Mouse (Mus musculus) lung, postnatal 0 days (tissue): ENCODE data around the gene Slc10a7. TPM values are rescaled to one million over a fixed set of nuclear protein-coding genes. Genes with fewer than 3 reads are reported as not detected.

Experiments
- ATAC-seq: fragments of 200-750 bp; cut with Nextera tagmentation; 2 replicates; pipeline ENCODE4 v1.8.0; 2017; ENCODE audit warnings: moderate library complexity
- DNase-seq: peaks from one replicate; pipeline ENCODE4 v3.0.0-alpha.2; 2016; ENCODE audit warnings: low spot score
- H3K27ac ChIP-seq: fragments of 300-500 bp; sonication (generic); 2 replicates; pipeline ENCODE4 v1.5.1; 2014; ENCODE audit warnings: antibody characterized with exemption, mild to moderate bottlenecking, low read length, mixed read lengths
- H3K27me3 ChIP-seq: fragments of 300-500 bp; sonication (generic); replicated peaks from 2 replicates; pipeline ENCODE4 v1.6.1; 2014; ENCODE audit warnings: low read length, mixed read lengths; ENCODE audit not compliant: insufficient read depth
- H3K36me3 ChIP-seq: fragments of 300-500 bp; sonication (generic); 2 replicates; pipeline ENCODE4 v1.6.1; 2014; ENCODE audit warnings: low read length, mixed read lengths; ENCODE audit not compliant: insufficient read depth
- H3K4me1 ChIP-seq: fragments of 300-500 bp; sonication (generic); 2 replicates; pipeline ENCODE4 v1.6.1; 2014; ENCODE audit warnings: antibody characterized with exemption, low read depth, low read length, mixed read lengths; ENCODE audit not compliant: insufficient read depth
- H3K4me2 ChIP-seq: fragments of 300-500 bp; sonication (generic); replicated peaks from 2 replicates; pipeline ENCODE4 v1.6.1; 2014; ENCODE audit warnings: low read depth, mild to moderate bottlenecking, low read length, moderate library complexity, mixed read lengths
- H3K4me3 ChIP-seq: fragments of 300-500 bp; sonication (generic); 2 replicates; pipeline ENCODE4 v1.5.1; 2014; ENCODE audit warnings: low read depth, low read length
- H3K9ac ChIP-seq: fragments of 300-500 bp; sonication (generic); replicated peaks from 2 replicates; pipeline ENCODE4 v1.6.1; 2014; ENCODE audit warnings: low read depth, mild to moderate bottlenecking
- H3K9me3 ChIP-seq: fragments of 300-500 bp; sonication (generic); 2 replicates; pipeline ENCODE4 v1.6.1; 2016; ENCODE audit warnings: low read length, mixed read lengths
- CTCF ChIP-seq: IDR thresholded peaks from 2 replicates; pipeline ENCODE4 v1.5.1; 2016; ENCODE audit warnings: antibody characterized with exemption, mild to moderate bottlenecking
- EP300 ChIP-seq: IDR thresholded peaks from 2 replicates; pipeline ENCODE4 v1.6.1; 2016; ENCODE audit warnings: antibody characterized with exemption, mild to moderate bottlenecking, control low read depth
- WGBS: fragments of 180-500 bp; shearing (Covaris S2); extraction: QIAGEN DNeasy Blood & Tissue Kit; methylation state at CpG from one replicate; pipeline ENCODE4 v1.1.7; 2014; 5-methylcytosine and 5-hydroxymethylcytosine counted together
- polyA plus RNA-seq: library from polyadenylated mRNA; unstranded; fragments of >200 nt; fragmentation: Nextera tagmentation; extraction: Ambion mirVana; gene quantifications from 2 replicates; pipeline ENCODE4 v1.2.1, GENCODE M21; 2015

Slc10a7 gene
- polyA plus RNA-seq, 1 experiment from 2014 or later, result 10.9 TPM

- TF ChIP-seq EP300, result no peak
- TF ChIP-seq CTCF, result 0 out of 2 replicates have a peak, but pooled peaks have one; percentile 27
- Histone ChIP-seq H3K9ac (no peak overlapping the region), H3K36me3 (no peaks in the 10 kb centered on the region), H3K27ac (0 out of 2 replicates have a peak overlapping the region, but pooled peaks have one; percentile 5), H3K4me1 (no peaks in the 10 kb centered on the region; the same call in 1 of the 2 replicates), H3K9me3 (no peaks in the 10 kb centered on the region), H3K4me2 (no peak overlapping the region), H3K27me3 (no peaks in the 10 kb centered on the region), H3K4me3 (no peak overlapping the region)
- ATAC-seq (peak; percentile 35; the same call in 1 of the 2 replicates), DNase-seq (no peak)
- WGBS, result 29% methylated on average over 1 of the region's 1 CpGs
These were observed 146.4 kb downstream of the Slc10a7 start for GRCm38 (mm10) chr8:78655351-78656045.

GRCm38 (mm10) chr8:78656700-78657370, 147.7 kb downstream of the Slc10a7 start:
- no peak for TF ChIP-seq EP300
- no peak for TF ChIP-seq CTCF
- Histone ChIP-seq H3K4me3 (no peak overlapping the region), H3K27ac (no peak overlapping the region), H3K27me3 (no peaks in the 10 kb centered on the region), H3K4me1 (no peaks in the 10 kb centered on the region; the same call in 1 of the 2 replicates), H3K9me3 (no peaks in the 10 kb centered on the region), H3K36me3 (no peaks in the 10 kb centered on the region), H3K9ac (no peak overlapping the region), H3K4me2 (no peak overlapping the region)
- WGBS, result 60% methylated on average over 10 of the region's 10 CpGs
- ATAC-seq, result 0 out of 2 replicates have a peak, but pooled peaks have one; percentile 28
- peak; percentile 60 for DNase-seq

- DNase-seq, result no peak
- Histone ChIP-seq H3K4me2 (no peak overlapping the region), H3K9me3 (no peaks in the 10 kb centered on the region), H3K36me3 (no peaks in the 10 kb centered on the region), H3K4me3 (no peak overlapping the region), H3K27me3 (no peaks in the 10 kb centered on the region), H3K4me1 (no peaks in the 10 kb centered on the region; the same call in 1 of the 2 replicates), H3K9ac (no peak overlapping the region), H3K27ac (no peak overlapping the region)
- no peak for ATAC-seq
- TF ChIP-seq EP300 (no peak), CTCF (no peak)
- 89% methylated on average over 5 of the region's 5 CpGs for WGBS
These were observed 149.0 kb downstream of the Slc10a7 start for GRCm38 (mm10) chr8:78658172-78658571.

- 94% methylated on average over 3 of the region's 3 CpGs for WGBS
- TF ChIP-seq EP300 (no peak), CTCF (no peak)
These were observed 150.6 kb downstream of the Slc10a7 start for GRCm38 (mm10) chr8:78659617-78660187.

GRCm38 (mm10) chr8:78664306-78664940, 155.3 kb downstream of the Slc10a7 start:
- DNase-seq, result no peak
- Histone ChIP-seq H3K4me2 (no peak overlapping the region), H3K9me3 (no peaks in the 10 kb centered on the region), H3K4me3 (no peak overlapping the region), H3K4me1 (no peaks in the 10 kb centered on the region), H3K9ac (no peak overlapping the region), H3K27me3 (no peaks in the 10 kb centered on the region), H3K36me3 (no peaks in the 10 kb centered on the region), H3K27ac (no peak overlapping the region)
- WGBS, result 89% methylated on average over 12 of the region's 12 CpGs
- no peak for ATAC-seq
- TF ChIP-seq EP300, result no peak
- no peak for TF ChIP-seq CTCF

More at GRCm38 (mm10) chr8:78659617-78660187, 150.6 kb downstream of the Slc10a7 start:
- no peak overlapping the region for H3K4me3 ChIP-seq
- no peak overlapping the region for H3K4me2 ChIP-seq
- H3K27ac ChIP-seq, result no peak overlapping the region
- no peaks in the 10 kb centered on the region; the same call in 1 of the 2 replicates for H3K4me1 ChIP-seq
- H3K36me3 ChIP-seq, result no peaks in the 10 kb centered on the region
- no peaks in the 10 kb centered on the region for H3K9me3 ChIP-seq
- H3K27me3 ChIP-seq, result no peaks in the 10 kb centered on the region
- no peak overlapping the region for H3K9ac ChIP-seq
- DNase-seq, result no peak
- ATAC-seq, result no peak

- DNase-seq (peak; percentile 90), ATAC-seq (peak; percentile 92)
- Histone ChIP-seq H3K27me3 (no peaks in the 10 kb centered on the region), H3K9ac (no peak overlapping the region), H3K4me2 (no peak overlapping the region), H3K27ac (0 out of 2 replicates have a peak overlapping the region, but pooled peaks have one; percentile 27), H3K9me3 (no peaks in the 10 kb centered on the region), H3K4me3 (no peak overlapping the region), H3K4me1 (no peaks in the 10 kb centered on the region), H3K36me3 (no peaks in the 10 kb centered on the region)
- TF ChIP-seq EP300, result peak; percentile 74
- no peak for TF ChIP-seq CTCF
- WGBS, result 66% methylated on average over 5 of the region's 5 CpGs
These were observed 158.3 kb downstream of the Slc10a7 start for GRCm38 (mm10) chr8:78667399-78667798.
